Mouse (Mus musculus) kidney, postnatal 10 days (tissue): ENCODE measurements at regions not wholly inside any gene's neighbourhood (a gene's known extent, or its start where the extent isn't known, plus 50 kb on each side); places are given as distances from the start of the nearest gene placed in this dataset.

Experiments
- DNase-seq: peaks from one replicate; pipeline ENCODE4 v3.0.0; 2021; ENCODE audit warnings: mixed read lengths

DNA sequence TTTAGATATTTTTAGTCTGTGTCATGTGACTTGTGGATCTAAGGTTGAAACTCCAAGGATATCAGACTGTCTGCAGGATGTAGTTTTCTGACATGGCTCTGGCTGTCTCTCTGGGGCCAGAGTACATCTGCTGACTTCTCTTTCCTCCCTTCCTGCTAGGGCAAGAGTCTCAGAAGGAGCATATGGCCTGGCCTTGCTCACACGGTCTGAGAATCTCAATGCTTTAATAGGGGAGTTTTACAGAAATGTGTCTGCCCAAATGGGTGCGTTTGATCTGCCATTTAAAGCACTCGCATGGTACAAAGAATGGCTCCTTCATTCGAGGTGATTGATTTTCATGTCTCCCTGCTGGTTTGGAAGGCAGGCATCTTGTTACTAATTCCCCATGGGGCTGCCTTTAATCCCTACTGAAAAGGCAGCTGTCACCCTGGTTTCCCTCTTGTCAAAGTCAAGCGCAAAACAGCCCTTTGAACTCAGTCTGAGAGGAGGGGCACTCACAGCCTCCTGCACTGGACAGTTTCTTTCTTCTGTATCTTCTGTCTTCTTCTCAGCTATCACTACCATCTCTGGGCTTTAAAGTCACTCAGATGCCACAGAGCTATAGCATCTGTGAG lies 199.7 kb upstream of the Eef2kmt start:
- DNase-seq, result no peak

DNA sequence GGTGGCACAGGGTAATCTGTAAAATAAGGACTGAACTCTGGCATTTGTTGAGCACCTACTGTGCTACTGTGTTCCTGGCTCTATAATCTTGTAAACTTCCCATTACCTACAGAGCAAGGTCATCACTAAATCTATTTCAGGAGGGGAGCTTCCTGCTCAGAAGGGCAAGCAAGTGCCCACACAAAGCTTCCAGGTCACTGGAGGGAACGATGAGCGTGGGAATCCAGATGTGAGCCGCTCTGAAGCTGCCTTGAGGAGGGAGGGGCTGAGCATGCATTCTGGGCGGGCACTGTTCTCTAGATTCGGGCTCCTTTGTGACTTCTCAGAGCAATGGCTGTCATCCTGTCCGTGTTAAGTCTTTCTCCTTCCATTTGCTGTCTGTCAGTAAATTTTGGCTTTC lies 198.5 kb upstream of the Eef2kmt start:
- DNase-seq, result no peak

- DNase-seq, result no peak
Measured at GRCm38 (mm10) chr16:5452971-5453370, 197.2 kb upstream of the Eef2kmt start.

GRCm38 (mm10) chr16:5445776-5446175 lies 190.0 kb upstream of the Eef2kmt start:
- DNase-seq, result no peak

GRCm38 (mm10) chr16:5444785-5445184 lies 189.0 kb upstream of the Eef2kmt start:
- no peak for DNase-seq

DNA sequence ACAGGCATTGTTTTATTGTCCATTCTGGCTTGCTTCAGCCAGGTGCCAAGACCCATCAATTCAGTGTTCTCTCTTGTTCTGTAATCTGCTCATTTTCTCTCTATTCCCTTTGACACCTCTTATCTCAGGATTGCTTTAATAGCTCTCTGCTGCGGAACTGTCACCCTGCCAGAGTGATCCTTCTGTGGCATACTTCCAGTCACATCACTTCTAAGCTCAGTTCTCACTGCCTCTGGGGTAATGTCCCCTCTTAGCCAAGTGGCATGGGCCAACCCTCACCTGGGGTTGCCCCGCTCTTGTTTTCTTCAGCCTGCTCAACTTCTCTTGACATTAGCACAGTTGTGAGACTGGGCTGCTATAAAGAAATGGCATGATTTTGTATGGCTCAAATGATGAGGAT lies 183.9 kb upstream of the Eef2kmt start:
- no peak for DNase-seq

- no peak for DNase-seq
Measured at GRCm38 (mm10) chr16:5438405-5438804, 182.6 kb upstream of the Eef2kmt start.

GRCm38 (mm10) chr16:5431689-5432088 lies 175.9 kb upstream of the Eef2kmt start:
- no peak for DNase-seq

DNA sequence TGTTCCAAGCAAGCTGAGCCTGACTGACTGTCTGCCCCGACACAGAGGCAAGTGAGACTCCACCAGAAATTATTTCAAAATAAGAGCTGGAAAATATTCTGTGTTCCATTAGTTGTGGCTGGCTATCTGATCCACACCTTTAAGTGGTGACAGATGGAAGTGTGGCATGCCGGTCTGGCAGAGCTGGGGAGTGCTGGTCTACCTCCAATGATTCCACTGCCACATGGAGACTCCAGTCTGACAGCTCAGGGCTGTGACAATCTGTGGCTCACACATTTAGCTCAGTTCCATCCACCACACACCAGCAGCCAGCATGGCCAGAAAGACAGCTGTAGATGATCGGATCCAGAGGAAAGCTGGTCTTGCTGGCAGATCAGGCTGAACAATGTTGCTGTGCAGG lies 175.3 kb upstream of the Eef2kmt start:
- no peak for DNase-seq

DNA sequence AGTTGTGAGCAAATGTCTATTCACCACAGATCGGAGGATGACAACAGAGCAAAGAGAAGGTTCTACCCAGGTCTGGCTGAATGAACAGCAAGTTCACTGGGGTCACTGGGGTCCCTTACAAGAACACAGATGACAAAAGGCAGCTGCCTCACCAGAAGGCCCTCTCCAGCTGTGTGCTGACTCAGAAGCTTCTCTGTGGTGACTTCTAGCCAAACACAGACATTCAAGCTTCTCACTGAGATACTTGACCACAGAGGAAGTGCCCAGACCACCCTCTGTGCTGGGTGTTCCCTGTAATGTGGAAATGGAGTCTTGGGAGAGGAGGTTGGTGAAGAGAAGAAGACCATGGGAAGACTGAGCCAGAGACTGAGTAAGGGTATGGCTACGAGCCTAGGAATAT lies 173.7 kb upstream of the Eef2kmt start:
- DNase-seq, result peak; percentile 59

GRCm38 (mm10) chr16:5425908-5426307 lies 170.1 kb upstream of the Eef2kmt start:
- no peak for DNase-seq

DNA sequence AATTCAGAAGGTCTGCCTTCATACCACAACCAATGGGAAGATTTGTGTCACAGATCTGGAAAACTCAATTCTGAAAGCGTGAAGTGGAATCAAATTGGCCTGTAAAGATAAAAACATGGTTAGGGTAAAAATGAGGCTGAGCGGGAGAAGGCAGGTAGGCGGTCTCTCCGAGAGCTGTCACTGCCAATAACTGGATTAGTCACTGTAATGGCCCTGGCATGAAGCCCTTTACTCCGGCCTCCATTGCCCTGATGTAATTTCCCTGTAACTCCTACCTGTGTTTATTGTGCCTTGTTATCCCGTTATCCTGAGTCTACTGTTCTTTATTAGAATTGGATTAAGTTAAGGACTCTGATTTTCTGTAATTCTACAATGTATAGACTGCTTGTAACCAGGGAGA lies 166.3 kb upstream of the Eef2kmt start:
- DNase-seq, result no peak

DNA sequence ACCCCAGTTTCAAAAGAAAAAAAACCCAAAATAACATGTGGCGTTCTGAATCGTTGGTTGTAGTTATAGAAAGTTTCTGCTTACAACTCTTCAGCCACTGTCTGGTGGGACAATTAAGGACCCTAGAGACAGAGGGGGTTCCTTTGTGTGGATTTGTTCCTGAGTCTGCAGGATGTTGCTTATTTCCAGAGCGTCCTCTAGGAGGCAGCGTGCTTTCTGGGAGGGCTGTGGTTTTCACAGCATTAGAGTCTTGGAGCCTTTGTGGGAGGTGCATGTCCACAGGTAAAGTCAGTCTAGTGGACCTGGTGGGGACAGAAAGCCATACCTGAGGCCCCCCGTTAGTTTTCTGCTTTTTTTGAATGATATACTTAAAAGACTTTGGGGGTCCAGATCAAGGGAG lies 165.8 kb upstream of the Eef2kmt start:
- DNase-seq, result no peak

DNA sequence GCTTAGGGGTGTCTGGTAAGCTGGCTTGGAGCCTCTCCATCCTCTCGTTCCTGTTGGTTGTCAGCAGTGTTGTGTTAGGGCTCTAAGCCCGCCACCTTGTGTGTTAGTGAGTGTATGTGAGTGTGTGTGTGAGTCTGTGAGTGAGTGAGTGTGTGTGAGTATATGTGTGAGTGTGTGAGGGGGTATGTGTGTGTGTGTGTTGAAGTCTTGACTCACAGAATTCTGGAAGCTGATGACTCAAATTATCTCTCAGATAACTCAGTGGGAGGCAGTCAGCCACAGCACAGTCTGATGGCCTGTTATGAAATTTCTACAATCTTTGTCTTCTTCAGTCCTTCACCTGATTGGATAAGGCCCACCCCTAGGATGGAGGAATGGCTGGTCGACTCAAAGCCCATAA lies 163.7 kb upstream of the Eef2kmt start:
- no peak for DNase-seq

GRCm38 (mm10) chr16:5418462-5419197 lies 162.8 kb upstream of the Eef2kmt start:
- peak; percentile 48 for DNase-seq

DNA sequence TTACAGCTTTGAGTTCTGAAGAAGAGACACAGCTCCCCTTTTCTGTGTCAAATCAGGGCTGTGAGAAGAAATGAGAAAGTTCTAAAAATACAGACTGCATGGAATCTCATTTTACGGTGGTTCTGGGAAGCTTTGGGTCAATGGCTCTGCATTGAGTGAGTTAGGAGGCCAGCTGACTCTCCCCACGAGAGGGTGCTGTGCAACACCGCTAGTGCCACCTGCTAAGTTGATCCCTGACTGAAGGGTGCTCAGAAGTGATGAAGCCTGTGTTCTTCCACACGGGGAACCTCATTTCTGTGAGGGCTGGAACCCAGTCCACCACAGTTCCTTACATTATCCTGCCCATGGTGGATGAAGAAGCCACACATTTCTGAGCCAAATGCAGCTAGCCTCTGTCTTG lies 159.5 kb upstream of the Eef2kmt start:
- no peak for DNase-seq

GRCm38 (mm10) chr16:5411819-5412385 lies 156.1 kb upstream of the Eef2kmt start:
- DNase-seq, result no peak

GRCm38 (mm10) chr16:5406711-5407110 lies 150.9 kb upstream of the Eef2kmt start:
- peak; percentile 90 for DNase-seq

GRCm38 (mm10) chr16:5393336-5393735 lies 137.6 kb upstream of the Eef2kmt start:
- DNase-seq, result no peak

DNA sequence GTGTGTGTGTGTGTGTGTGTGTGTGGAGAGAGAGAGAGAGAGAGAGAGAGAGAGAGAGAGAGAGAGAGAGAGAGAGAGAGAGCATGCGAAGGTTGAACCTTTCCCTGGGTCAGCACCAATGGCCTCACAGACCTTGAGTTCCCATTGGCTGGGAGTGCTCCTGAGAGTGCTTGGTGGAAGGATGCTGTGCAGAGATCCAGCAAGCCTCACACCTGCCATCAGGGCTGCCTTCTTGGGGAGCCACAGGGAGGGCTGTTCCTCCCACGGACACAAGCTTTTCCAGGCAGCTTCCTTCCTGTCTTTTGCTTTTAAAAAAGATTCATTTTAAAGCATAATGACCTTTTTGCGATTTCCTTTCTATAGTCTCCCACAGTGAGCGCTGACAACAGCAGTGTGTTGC lies 127.1 kb upstream of the Eef2kmt start:
- peak; percentile 10 for DNase-seq

DNA sequence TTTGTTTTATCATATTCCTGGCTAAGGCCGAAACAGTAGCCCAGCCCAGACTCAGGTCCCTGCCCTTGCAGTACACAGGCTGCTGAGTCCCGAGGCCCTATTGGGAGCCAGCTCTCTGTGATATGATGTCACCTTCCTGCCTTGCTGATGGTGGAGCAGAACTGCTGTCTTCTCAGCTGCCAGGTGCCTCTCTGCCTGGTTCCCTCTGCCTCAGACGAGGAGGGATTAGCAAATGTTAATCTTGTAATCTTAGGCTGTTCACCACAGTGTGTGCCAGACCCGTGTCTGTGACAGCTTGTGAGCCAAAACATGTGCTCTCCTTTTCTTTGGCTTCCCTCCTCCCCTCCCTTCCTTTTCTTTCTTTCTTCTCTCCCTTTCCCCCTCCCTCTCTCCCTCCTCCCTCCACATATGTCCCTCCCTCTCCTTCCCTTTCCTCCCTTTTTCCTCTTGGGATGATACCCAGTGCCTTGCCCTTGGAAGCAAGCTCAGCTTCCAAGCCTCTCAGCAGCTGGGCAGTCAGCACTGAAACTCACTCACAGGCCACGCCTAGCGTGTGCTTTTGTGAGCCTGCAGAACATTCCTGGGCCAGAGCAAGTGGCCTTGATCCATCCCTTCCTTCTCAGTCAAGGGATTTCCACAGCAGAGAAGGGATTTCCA lies 126.6 kb upstream of the Eef2kmt start:
- DNase-seq, result peak; percentile 25

GRCm38 (mm10) chr16:5380626-5381025 lies 124.8 kb upstream of the Eef2kmt start:
- DNase-seq, result no peak

DNA sequence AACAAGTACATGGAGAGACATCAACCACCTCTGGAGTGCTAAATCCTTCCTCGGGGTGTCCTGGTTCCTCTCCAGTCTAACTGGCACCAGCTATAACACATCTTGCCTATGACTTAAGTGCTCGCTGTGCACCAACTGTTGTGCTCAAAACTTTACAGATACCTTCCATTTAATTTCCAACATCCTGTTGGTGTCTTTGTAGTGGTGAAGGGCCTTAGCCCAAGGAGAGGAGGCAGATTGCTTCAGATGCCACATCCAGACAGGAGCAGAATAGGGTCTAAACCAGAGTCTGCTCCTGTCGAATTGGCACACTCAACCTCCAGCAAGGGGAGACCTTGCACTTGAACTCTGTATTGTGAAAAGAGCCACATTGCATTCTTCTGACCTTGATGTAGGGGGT lies 121.2 kb upstream of the Eef2kmt start:
- no peak for DNase-seq
